Mouse (Mus musculus): ENCODE results near the gene Cd82.
A peak's percentile ranks its signal among the peaks of the same experiment; 100 is the strongest.

The Cd82 gene

DNA sequence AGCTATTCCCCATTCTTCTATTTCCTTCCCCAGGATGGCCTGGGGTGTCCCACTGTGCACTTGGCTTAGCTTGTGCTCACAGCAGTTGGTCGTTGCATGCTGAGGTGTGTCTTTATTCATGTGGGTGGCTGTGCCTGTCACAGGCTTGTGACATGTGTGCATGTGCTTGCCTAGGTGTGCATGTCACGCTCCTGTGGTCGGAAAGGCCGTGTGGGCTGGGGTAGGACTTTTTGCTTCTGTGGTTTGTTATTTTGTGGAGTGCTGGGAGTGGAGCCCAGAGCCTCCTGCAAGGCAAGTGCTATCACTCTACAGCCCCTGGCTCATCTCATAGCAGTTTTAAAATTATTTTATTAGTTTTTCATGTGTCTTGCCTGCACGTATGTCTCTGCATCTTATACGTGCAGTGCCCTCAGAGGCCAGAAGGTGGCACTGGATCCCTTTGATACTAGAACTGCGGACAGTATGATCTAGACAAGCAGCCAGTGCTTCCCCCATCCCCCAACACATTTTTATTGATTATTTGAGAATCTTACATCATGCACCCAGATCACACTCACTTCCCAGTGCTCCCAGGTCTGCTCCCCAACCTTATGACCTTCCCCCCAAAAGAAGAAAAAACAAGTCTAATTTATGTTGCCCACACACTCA is 49.4 kb downstream of the Cd82 start:
- DNase-seq: peak; percentile 74

GRCm38 (mm10) chr2:93412101-93412500 is 50.8 kb downstream of the Cd82 start:
- DNase-seq: no peak

DNA sequence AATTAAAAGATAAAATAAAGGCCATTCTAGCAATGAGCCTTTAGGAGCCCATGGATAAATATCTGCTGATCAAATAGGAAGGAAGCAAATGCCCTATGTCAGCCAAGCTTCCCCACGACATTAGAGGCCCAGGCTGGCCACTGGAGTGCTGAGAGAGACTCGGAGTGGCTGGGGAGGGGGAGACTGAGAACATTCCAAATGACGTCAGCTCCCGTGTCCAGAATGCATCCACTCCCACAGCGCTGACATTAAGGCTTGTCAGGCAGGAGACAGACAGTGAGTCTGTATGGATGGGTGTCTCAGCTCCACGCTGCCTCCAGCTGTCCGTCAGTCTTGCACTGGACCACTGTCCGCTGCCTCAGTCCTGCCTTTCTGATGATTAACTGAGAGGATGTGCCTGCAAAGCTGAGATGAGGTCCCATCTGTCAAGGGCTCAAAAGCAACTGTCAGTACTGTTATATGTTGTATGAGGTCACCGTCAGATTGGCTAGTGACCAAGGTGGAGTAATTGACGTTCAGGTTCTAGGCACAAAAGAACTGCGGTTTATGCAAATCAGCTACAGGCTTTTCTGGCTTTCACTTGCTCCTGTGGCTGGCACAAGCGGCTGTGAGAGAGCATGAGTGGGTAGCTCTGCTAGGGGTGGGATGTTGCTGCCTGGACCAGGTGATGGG is 51.9 kb downstream of the Cd82 start:
- no peak for DNase-seq

- DNase-seq: peak; percentile 43
These were observed 57.9 kb downstream of the Cd82 start for GRCm38 (mm10) chr2:93405017-93405425.

GRCm38 (mm10) chr2:93404169-93404568 is 58.8 kb downstream of the Cd82 start:
- no peak for DNase-seq

DNA sequence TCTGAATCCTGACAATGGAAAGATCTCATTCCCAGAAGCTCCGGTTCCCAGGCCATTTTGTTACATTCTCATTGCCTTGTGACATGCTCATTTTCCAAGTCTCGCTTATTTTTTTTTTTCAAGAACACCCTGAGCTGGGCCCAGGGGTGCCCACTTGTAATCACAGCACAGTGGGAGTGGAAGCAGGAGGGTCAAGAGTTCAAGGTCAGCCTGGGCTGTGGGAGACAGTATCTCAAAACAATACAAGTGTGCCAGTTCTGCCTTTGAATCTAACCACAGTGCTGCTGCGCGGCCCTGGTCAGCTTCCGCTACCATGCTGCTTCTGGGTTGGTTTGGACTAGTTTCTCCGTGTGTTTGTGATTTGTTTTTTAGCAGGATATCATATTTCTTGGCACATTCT is 59.7 kb downstream of the Cd82 start:
- DNase-seq: no peak

GRCm38 (mm10) chr2:93391198-93391597 is 71.7 kb downstream of the Cd82 start:
- DNase-seq: no peak

- DNase-seq: no peak
These were observed 72.6 kb downstream of the Cd82 start for GRCm38 (mm10) chr2:93390170-93390926.

DNA sequence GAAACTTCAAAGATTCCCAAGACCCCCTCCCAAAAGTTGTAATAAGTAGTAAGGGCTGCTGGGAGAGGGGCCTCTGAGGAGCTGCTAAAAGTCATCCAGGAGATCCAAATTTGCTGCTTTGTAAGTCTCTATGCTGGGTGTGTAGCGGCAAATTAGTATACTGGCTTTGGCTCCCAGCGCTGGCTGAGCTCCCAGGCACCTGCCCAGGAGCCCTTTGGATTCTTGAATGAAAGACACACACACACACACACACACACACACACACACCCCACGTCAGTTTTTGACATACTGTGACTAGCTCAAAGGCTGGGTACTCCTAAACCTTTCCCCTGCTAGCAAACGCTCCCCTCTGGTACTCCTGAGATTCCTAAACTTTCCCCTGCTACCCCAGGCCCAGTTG is 76.0 kb downstream of the Cd82 start:
- no peak for DNase-seq

DNA sequence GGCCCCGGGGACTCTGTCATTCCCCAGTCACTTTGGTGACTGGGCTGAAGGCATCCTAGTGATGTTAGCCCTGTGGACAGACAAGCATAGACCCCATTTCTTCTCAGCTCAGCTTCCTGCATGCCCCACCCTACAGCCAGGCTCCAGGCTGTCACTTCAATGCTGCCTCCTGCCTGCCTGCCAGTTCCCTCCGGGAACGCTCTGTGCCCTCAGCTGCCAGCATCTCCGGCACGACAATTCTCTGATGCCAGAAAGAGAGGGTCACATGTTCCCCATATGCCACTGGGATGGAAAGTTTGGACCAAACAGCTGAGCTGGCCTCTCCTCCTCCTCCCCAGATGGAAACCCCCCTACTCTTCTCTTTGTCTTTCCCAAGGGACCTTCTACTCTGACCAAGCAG is 79.1 kb downstream of the Cd82 start:
- no peak for DNase-seq

DNA sequence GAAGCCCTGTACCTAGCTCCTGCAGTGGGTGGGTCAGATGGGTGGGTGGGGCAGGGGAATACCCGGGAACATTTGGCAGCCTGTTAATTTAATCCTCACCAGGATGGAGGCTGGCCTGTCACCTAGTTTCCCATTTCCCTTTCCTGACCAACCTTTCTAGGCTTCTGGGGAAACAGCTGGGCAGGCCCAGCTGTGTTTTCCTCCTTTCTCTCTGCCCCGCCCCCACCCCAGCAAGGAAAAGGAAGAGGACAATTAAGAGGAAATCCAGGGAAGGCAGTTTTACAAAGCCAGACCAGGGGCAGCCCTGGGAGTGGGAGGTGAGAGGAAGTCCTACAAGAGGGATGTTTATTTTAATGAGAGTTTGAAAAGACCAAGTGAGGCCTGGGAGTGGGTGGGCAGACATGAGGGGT is 82.3 kb downstream of the Cd82 start:
- DNase-seq: peak; percentile 45

- DNase-seq: no peak
These were observed 85.1 kb downstream of the Cd82 start for GRCm38 (mm10) chr2:93377797-93378196.

DNA sequence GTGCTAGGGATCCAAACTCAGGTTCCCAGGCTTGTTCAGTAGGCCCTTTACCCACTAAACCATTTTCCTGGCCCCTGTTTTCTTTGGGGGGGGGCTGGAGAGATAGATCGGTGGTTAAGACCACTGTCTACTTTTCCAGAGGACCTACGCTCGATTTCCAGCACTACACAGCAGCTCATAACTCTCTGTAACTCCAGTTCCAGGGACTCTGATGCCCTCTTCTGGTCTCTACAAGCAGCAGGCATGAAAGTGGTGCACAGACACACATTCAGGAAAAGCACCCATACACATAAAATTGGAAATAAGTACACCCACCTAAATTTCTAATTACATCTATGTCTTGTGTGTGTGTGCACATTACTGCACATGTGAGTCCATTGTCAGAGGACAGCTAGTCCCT is 85.8 kb downstream of the Cd82 start:
- no peak for DNase-seq

GRCm38 (mm10) chr2:93372872-93373271 is 90.1 kb downstream of the Cd82 start:
- no peak for DNase-seq

- DNase-seq: peak; percentile 52
These were observed 90.8 kb downstream of the Cd82 start for GRCm38 (mm10) chr2:93372097-93372571.
